Mouse (Mus musculus) left cerebral cortex, postnatal 10 days (tissue): ENCODE measurements around the gene Tenm3. TPM values are rescaled to one million over a fixed set of nuclear protein-coding genes. Genes with fewer than 3 reads are reported as not detected.
A peak's percentile ranks its signal among the peaks of the same experiment; 100 is the strongest.

Source experiments
- DNase-seq, 2 experiments: peaks; one replicate each; pipeline ENCODE4 v3.0.0; 2021 to 2022; ENCODE audit warnings: low spot score in 2 of 2, mixed read lengths in 1 of 2; ENCODE audit errors: extremely low spot score in 1 of 2
- intact Hi-C: fragments of 180-260 bp; cut with DNase I; formaldehyde crosslinking; loops from one replicate; pipeline ENCODE4 v1.15.1; 2025
- total RNA-seq, 2 experiments: library from RNA; stranded (reverse); gene quantifications; 2 replicates each; pipeline ENCODE4 v1.2.3; 2021

The Tenm3 gene
- total RNA-seq, 2 experiments from 2014 or later: 130 to 135 TPM

DNA sequence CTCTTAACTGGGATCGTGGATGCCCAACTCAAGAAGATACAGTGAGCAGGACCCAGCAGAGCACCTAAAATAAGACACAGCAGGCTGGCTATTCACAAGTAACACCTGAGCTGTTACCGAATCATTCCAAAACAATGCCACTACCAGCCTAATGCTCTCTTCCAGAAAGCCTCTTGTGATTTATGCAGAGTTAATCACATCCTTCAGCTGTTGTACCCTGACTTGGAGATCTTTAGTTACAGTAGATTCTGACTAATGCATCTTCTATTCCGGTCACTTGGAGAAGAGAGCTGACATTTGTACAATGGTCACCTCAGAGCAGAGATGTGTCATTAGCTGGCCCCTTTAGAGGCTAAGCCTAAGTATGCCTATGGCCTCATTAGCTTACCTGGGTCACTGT lies 550.0 kb downstream of the Tenm3 start:
- DNase-seq: no peak
- intact Hi-C loops: no loop called here

DNA sequence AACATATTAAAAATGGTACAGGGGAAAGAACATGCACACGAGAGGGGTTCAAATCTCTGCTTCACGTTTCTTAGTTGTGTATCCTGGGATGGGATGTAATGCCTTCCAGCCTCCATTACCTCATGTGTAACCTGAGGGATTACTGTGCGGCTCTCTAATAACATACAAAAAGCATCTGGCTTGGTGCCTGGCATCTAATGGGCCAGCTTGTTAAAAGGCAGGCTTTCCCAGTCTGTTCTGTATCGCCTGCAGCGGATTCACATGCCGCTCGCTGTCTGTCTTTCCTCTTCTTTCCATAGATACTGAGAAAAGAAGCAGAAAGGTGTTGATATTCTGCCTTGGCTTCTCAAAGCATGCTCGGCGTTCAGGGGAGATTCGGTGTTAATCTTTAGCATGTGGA lies 558.3 kb downstream of the Tenm3 start:
- intact Hi-C loops: no loop called here
- DNase-seq: no peak

GRCm38 (mm10) chr8:48281855-48282254 lies 561.9 kb downstream of the Tenm3 start:
- intact Hi-C loops: no loop called here
- DNase-seq: no peak

- intact Hi-C loops: no loop called here
- DNase-seq: no peak
These were observed 564.4 kb downstream of the Tenm3 start for GRCm38 (mm10) chr8:48279360-48279759.

- DNase-seq: no peak
- intact Hi-C loops: no loop called here
These were observed 565.6 kb downstream of the Tenm3 start for GRCm38 (mm10) chr8:48277986-48278635.

DNA sequence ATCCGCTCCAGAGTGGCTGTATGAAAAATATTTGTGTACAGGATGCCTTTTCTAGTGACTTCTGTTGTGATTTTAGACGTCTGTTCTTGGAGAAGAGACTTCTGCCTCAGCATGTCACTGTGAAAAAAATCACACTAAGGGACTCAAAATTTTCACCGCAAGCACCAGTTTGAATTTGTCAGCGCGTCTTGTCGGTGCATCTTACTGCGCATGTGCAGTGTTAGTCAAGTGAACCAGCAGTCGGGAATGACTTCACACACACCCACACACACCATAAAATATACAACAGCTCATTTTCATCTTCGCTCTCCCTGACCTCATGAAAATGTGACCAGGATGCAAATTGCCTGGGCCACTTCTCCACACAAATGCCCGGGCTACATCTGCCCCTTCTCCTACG lies 568.7 kb downstream of the Tenm3 start:
- intact Hi-C loops: no loop called here
- no peak for DNase-seq

- intact Hi-C loops: no loop called here
- no peak for DNase-seq
These were observed 569.2 kb downstream of the Tenm3 start for GRCm38 (mm10) chr8:48274566-48274965.

GRCm38 (mm10) chr8:48268638-48269037 lies 575.1 kb downstream of the Tenm3 start:
- intact Hi-C loops: no loop called here
- no peak for DNase-seq

GRCm38 (mm10) chr8:48260265-48260664 lies 583.5 kb downstream of the Tenm3 start:
- intact Hi-C loops: no loop called here
- DNase-seq: no peak

- intact Hi-C loops: no loop called here
These were observed 583.9 kb downstream of the Tenm3 start for GRCm38 (mm10) chr8:48259832-48260231.

DNA sequence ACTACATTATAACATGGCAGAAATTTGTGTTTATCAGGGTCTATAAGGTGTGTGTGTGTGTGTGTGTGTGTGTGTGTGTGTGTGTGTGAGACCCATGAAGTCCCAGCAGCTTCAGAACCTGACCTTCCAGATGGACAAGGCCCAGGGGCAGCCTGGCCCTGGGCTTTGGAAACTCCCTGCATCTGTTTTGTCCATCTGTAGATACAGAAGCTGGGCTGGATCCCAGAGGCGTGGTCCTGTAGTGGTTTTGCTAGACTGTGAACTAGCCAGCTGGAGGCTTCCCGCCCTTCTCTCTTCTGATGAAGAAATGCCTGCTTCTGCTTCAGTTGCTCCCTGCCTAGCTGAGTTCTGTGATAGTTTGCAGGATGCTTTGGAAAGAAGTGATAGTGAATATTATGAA lies 599.9 kb downstream of the Tenm3 start:
- no peak for DNase-seq
- intact Hi-C loops: no loop called here

More at GRCm38 (mm10) chr8:48259832-48260231, 583.9 kb downstream of the Tenm3 start:
- DNase-seq: no peak

DNA sequence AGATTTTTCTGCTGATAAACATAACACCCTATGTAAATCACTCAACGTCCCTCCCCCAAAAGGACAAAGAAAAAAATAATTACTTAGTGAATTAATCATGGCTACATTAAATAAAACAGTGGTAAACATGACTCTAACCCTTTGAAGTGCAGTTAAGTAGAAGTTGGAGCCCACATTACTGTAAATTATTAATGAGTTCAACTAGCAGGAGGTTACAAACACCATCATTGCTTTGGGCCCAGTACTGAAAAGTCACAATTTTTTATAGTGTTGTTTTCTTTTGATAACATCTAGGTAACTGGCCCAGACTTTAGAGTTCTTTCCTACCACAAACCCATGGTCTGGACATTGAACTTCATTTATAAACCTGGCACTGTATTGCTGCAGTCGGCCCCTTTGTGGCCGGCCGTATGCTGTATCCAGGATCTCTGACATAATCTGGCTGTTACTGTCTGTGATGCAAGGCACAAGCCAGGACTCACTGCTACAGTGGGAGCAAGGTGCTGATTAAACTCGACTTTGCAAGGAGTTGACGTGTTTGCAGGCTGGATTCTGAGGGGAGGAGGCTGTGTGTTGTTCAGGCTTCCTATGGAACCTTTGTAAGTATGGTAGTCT lies 602.7 kb downstream of the Tenm3 start:
- DNase-seq: no peak
- intact Hi-C loops: no loop called here

- DNase-seq: no peak
- intact Hi-C loops: no loop called here
These were observed 606.8 kb downstream of the Tenm3 start for GRCm38 (mm10) chr8:48236968-48237367.

- intact Hi-C loops: no loop called here
- no peak for DNase-seq
These were observed 610.8 kb downstream of the Tenm3 start for GRCm38 (mm10) chr8:48232927-48233326.

GRCm38 (mm10) chr8:48231882-48232281 lies 611.9 kb downstream of the Tenm3 start:
- no peak for DNase-seq

GRCm38 (mm10) chr8:48231389-48231788 lies 612.4 kb downstream of the Tenm3 start:
- DNase-seq: no peak
- intact Hi-C loops: no loop called here

More at GRCm38 (mm10) chr8:48231882-48232281, 611.9 kb downstream of the Tenm3 start:
- intact Hi-C loops: no loop called here

DNA sequence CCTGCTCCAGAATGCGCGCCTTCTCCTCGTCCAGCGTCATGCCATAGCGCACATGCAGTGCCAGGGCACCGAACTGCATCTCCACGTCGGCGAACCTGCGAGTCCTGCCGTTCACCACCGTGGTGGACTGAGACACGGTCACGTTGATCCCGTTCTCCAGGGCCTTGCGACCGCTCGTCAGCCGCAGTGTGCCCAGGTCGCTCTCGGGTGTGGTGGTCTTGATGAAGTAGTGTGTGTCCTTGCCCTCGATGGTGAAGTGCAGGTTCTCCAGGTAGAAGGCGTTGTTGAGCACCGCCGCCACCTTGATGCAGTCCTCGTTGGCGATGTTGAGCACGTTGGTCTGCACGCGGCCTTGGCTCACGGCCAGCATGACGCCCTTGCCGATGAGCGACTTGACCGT lies 615.1 kb downstream of the Tenm3 start:
- DNase-seq: peak in 1 of 2 experiments; percentile 42
- intact Hi-C loops: loop anchor here (10.0 kb wide), 2 partner anchors 146 to 1596 kb away; no protein-coding TSS in a partner anchor

GRCm38 (mm10) chr8:48224753-48225152 lies 619.0 kb downstream of the Tenm3 start:
- no peak for DNase-seq
- intact Hi-C loops: loop anchor here (10.0 kb wide), 2 partner anchors 150 to 1600 kb away; no protein-coding TSS in a partner anchor

DNA sequence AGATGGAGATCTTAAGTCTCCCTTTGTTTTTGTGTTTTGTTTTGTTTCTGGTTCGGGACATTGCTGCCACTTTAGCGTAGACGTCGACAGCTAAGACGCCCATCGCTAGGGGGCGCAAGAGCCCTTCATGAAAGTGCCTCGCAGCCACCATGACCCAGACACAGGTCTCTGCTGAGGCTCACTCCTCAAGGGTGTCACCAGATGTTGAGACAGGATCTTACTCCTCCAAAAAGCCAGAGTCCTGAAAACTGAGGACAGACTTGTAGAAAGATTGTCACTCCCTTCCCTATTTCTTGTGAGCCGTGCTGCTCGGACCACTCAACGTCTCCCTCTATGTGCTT lies 621.4 kb downstream of the Tenm3 start:
- peak; percentile 82 to 87 for DNase-seq
- intact Hi-C loops: loop anchor here (2.0 to 10.0 kb wide), 3 partner anchors 152 to 1602 kb away; no protein-coding TSS in a partner anchor

DNA sequence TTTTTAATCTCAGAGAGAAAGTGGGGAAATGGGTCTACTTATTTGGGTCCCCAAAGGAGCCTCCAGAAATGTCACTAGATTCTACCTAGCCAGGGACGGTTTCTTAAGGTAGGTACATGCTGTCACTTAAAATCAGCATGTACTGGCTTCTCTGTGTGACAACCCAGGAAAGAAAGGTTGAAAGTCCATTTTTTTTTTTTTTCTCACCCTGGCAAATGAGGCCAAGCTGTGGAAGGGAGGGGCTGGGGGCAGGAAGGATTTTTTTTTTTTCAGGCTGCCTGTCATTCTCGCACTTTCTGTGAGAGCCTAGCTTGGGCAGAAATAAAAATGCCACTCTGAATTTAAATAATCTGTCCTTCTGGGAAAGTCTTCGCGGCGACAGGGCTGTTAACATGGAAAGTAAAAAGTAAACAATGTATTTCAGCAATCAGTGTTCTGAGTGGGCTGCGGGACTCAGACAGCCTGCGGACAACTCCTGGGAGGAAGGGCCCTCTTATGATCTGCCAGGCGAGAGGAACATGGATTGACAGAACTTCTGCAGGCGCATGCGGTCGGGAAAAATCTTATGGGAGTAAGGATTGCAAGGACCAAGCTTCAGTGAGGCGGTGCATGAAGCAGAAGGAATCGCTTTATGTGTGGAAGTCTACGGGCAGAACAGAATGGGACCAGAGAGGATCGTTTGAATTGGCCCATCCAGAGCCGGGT lies 621.9 kb downstream of the Tenm3 start:
- no peak for DNase-seq
- intact Hi-C loops: loop anchor here (2.0 to 10.0 kb wide), 4 partner anchors 153 to 1603 kb away; no protein-coding TSS in a partner anchor
